Mouse (Mus musculus): ENCODE results near the gene Mex3b. TPM values are rescaled to one million over a fixed set of nuclear protein-coding genes. Genes with fewer than 3 reads are reported as not detected.
A peak's percentile ranks its signal among the peaks of the same experiment; 100 is the strongest.

Mex3b gene
- polyA plus RNA-seq, 1 experiment: 12.5 TPM

DNA sequence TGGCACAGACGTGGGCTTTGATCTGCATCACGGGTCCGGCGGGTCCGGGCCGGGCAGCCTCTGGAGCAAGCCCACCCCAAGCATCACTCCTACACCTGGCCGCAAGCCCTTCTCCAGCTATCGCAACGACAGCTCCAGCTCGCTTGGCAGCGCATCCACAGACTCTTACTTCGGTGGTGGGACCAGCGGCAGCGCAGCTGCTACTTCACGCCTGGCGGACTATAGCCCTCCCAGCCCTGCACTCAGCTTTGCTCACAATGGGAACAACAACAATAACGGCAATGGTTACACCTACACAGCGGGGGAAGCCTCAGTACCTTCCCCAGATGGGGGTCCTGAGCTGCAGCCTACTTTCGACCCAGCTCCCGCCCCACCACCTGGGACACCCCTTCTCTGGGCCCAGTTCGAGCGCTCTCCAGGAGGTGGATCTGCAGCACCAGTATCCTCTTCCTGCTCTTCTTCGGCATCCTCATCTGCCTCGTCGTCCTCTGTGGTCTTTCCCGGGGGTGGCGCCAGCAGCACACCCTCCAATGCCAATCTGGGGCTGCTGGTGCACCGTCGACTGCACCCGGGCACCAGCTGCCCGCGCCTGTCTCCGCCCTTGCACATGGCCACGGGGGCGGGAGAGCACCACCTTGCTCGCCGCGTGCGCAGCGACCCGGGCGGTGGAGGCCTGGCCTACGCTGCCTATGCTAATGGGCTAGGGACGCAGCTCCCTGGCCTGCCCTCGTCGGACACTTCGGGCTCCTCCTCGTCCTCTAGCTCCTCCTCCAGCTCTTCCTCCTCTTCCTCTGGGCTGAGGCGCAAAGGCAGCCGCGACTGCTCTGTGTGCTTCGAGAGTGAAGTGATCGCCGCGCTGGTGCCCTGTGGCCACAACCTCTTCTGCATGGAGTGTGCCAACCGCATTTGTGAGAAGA, 2.4 kb downstream of the Mex3b start:
- H3K79me3 ChIP-seq (ENCODE audit: low read depth): peaks cover 22% of the 10 kb centered on the region
- no peak overlapping the region for H3K4me3 ChIP-seq (ENCODE audit: insufficient read depth, poor library complexity, severe bottlenecking)
- no peak for TF ChIP-seq FOSL1 (IDR thresholded peaks at IDR 0.05; ENCODE audit: insufficient read depth, low read length, poor library complexity, severe bottlenecking)
- H3ac ChIP-seq (ENCODE audit: control insufficient read depth, insufficient read length, low read depth): peak overlapping the region; percentile 66
- H3K36me3 ChIP-seq (ENCODE audit: control insufficient read depth, insufficient read depth): peaks cover 23% of the 10 kb centered on the region
- H3K79me2 ChIP-seq (ENCODE audit: control insufficient read depth, insufficient read depth): peaks cover 34% of the 10 kb centered on the region
- H3K27me3 ChIP-seq (ENCODE audit: control insufficient read depth, insufficient read depth, insufficient read length): no peaks in the 10 kb centered on the region

DNA sequence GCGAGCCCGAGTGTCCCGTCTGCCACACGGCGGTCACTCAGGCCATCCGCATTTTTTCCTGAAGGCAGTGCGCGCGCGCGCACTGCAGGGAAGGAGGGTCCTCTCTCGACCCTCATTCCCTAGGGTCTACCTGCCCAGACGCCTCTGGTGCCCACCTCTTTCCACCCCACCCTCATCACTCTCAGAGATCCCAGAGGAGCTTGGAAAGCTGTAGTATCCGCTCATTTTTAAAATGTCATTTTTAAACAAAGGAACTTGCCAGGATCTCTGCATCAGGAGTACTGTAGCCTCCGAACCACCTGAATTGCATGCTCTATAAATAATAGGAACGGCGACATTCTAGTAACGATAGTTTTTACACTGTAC, 3.0 kb downstream of the Mex3b start:
- Histone ChIP-seq H3K4me3 (ENCODE audit: insufficient read depth, poor library complexity, severe bottlenecking) (no peak overlapping the region), H3ac (ENCODE audit: control insufficient read depth, insufficient read length, low read depth) (no peak overlapping the region), H3K36me3 (ENCODE audit: control insufficient read depth, insufficient read depth) (peaks cover 23% of the 10 kb centered on the region), H3K79me3 (ENCODE audit: low read depth) (peaks cover 22% of the 10 kb centered on the region), H3K79me2 (ENCODE audit: control insufficient read depth, insufficient read depth) (peaks cover 34% of the 10 kb centered on the region), H3K27me3 (ENCODE audit: control insufficient read depth, insufficient read depth, insufficient read length) (no peaks in the 10 kb centered on the region)
- no peak for TF ChIP-seq MYOG (IDR thresholded peaks at IDR 0.05; ENCODE audit: control insufficient read depth, extremely low read depth, insufficient read length)
- no peak for TF ChIP-seq CTCF (IDR thresholded peaks at IDR 0.05; ENCODE audit: control insufficient read depth, insufficient read depth, insufficient read length)
- no peak for TF ChIP-seq USF1 (IDR thresholded peaks at IDR 0.05; ENCODE audit: low read depth)
- TF ChIP-seq MAX (IDR thresholded peaks at IDR 0.05): no peak
- no peak for TF ChIP-seq FOSL1 (IDR thresholded peaks at IDR 0.05; ENCODE audit: insufficient read depth, low read length, poor library complexity, severe bottlenecking)
- no peak for TF ChIP-seq CEBPB (IDR thresholded peaks at IDR 0.05; ENCODE audit: low read depth)
- no peak for TF ChIP-seq MYOD1 (IDR thresholded peaks at IDR 0.05; ENCODE audit: control insufficient read depth, insufficient read length, low read depth)

DNA sequence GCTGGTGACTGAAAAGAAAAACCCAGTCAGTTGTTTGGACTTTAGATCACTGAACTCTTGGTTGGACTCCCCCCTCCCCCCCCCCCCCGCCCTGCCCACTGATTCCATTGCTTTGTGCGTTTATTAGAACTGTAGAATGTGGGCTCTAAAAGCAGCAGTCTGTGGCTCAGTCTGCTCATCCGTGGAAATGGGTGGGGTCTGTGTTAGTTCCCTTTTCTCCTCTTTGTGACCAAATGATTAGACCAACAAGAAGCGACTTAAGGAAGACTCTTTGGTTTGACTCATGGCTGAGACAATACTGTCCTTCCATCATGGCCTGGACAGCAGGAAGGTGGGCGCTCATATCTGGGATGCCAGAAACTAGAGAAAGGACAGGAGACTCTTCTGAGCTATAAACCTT, 9.4 kb downstream of the Mex3b start:
- Histone ChIP-seq H3K36me3 (ENCODE audit: control insufficient read depth, insufficient read depth) (no peaks in the 10 kb centered on the region), H3K79me2 (ENCODE audit: control insufficient read depth, insufficient read depth) (no peaks in the 10 kb centered on the region), H3ac (ENCODE audit: control insufficient read depth, insufficient read length, low read depth) (no peak overlapping the region), H3K4me3 (ENCODE audit: insufficient read depth, poor library complexity, severe bottlenecking) (no peak overlapping the region), H3K79me3 (ENCODE audit: low read depth) (no peaks in the 10 kb centered on the region), H3K27me3 (ENCODE audit: control insufficient read depth, insufficient read depth, insufficient read length) (no peaks in the 10 kb centered on the region)
- TF ChIP-seq MYOG (IDR thresholded peaks at IDR 0.05; ENCODE audit: control insufficient read depth, extremely low read depth, insufficient read length): no peak
- no peak for TF ChIP-seq USF1 (IDR thresholded peaks at IDR 0.05; ENCODE audit: low read depth)
- TF ChIP-seq MAX (IDR thresholded peaks at IDR 0.05): no peak
- no peak for TF ChIP-seq CTCF (IDR thresholded peaks at IDR 0.05; ENCODE audit: control insufficient read depth, insufficient read depth, insufficient read length)

DNA sequence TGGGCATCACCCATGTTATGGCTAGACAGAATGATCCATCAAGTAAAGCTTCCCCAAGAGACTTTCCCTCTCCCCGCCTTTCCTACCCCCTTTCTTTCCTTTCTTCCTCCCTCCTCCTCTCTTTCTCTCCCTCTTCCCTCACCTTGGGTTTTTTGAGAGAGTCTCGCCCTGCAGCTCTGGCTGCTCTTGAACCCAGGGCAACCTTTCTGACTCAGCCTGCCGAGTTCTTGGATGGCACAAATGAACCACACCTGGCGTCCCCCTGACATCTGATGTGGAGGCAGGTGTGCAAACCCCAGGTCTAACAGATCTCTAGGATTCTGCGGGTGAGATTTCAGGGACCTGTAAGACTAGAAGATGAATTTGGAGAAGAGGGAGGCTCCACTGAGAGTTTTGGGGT, 12.9 kb downstream of the Mex3b start:
- Histone ChIP-seq H3K79me3 (ENCODE audit: low read depth) (no peaks in the 10 kb centered on the region), H3K27me3 (ENCODE audit: control insufficient read depth, insufficient read depth, insufficient read length) (no peaks in the 10 kb centered on the region), H3K4me3 (ENCODE audit: insufficient read depth, poor library complexity, severe bottlenecking) (no peak overlapping the region), H3K36me3 (ENCODE audit: control insufficient read depth, insufficient read depth) (no peaks in the 10 kb centered on the region), H3ac (ENCODE audit: control insufficient read depth, insufficient read length, low read depth) (no peak overlapping the region), H3K79me2 (ENCODE audit: control insufficient read depth, insufficient read depth) (no peaks in the 10 kb centered on the region)
- TF ChIP-seq CEBPB (IDR thresholded peaks at IDR 0.05; ENCODE audit: low read depth) (no peak), CTCF (IDR thresholded peaks at IDR 0.05; ENCODE audit: control insufficient read depth, insufficient read depth, insufficient read length) (no peak), MAX (IDR thresholded peaks at IDR 0.05) (no peak), USF1 (IDR thresholded peaks at IDR 0.05; ENCODE audit: low read depth) (no peak), MYOD1 (IDR thresholded peaks at IDR 0.05; ENCODE audit: control insufficient read depth, insufficient read length, low read depth) (no peak), MYOG (IDR thresholded peaks at IDR 0.05; ENCODE audit: control insufficient read depth, extremely low read depth, insufficient read length) (no peak), FOSL1 (IDR thresholded peaks at IDR 0.05; ENCODE audit: insufficient read depth, low read length, poor library complexity, severe bottlenecking) (no peak)

DNA sequence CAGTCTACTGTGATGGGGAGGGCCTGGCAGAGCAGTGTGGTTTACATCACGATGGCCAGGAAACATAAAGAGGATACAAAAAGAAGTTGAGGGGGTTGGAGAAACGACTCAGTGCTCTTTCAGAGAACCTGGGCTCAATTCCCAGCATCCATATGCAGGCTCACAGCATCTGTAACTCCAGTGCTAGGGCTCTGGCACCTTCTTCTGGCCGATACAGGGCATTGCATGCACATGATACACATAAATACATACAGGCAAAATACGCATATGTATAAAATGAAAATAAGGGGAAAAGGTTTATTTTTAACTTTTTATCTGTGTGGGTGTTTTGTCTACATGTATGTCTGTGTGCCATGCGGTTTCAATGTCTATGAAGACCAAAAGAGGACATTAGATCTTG, 13.6 kb downstream of the Mex3b start:
- no peak overlapping the region for H3K4me3 ChIP-seq (ENCODE audit: insufficient read depth, poor library complexity, severe bottlenecking)
- no peak overlapping the region for H3ac ChIP-seq (ENCODE audit: control insufficient read depth, insufficient read length, low read depth)
- no peak for TF ChIP-seq FOSL1 (IDR thresholded peaks at IDR 0.05; ENCODE audit: insufficient read depth, low read length, poor library complexity, severe bottlenecking)
- no peak for TF ChIP-seq MYOG (IDR thresholded peaks at IDR 0.05; ENCODE audit: control insufficient read depth, extremely low read depth, insufficient read length)
- no peak for TF ChIP-seq CTCF (IDR thresholded peaks at IDR 0.05; ENCODE audit: control insufficient read depth, insufficient read depth, insufficient read length)
- no peak for TF ChIP-seq MAX (IDR thresholded peaks at IDR 0.05)
- TF ChIP-seq CEBPB (IDR thresholded peaks at IDR 0.05; ENCODE audit: low read depth): no peak
- TF ChIP-seq MYOD1 (IDR thresholded peaks at IDR 0.05; ENCODE audit: control insufficient read depth, insufficient read length, low read depth): no peak
- H3K27me3 ChIP-seq (ENCODE audit: control insufficient read depth, insufficient read depth, insufficient read length): no peaks in the 10 kb centered on the region
- H3K36me3 ChIP-seq (ENCODE audit: control insufficient read depth, insufficient read depth): no peaks in the 10 kb centered on the region
- no peaks in the 10 kb centered on the region for H3K79me2 ChIP-seq (ENCODE audit: control insufficient read depth, insufficient read depth)
- H3K79me3 ChIP-seq (ENCODE audit: low read depth): no peaks in the 10 kb centered on the region

DNA sequence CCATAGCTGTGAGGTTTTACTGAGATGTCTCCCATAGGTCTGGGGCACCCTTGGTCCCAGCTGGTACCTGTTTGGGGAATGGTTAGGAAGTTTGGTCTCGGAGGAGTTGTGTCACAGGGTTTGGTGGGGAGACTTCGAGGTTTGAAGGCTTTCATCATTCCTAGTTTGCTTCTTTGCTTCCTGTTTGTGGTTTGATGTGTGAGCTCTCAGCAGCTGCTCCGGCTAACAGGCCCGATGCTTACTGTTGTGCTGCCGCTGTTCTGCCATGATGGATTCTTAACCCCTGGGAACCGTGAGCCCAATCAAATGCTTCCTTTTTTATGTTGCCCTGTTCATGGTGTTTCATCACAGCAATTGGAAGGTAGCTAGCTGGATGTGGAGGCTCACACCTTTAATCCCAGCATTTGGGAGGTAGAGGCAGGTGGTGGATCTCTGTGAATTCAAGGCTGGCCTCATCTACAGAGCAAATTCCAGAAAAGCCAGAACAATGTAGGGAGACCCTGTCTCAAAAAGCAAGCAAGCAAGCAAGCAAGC, 23.3 kb downstream of the Mex3b start:
- Histone ChIP-seq H3K36me3 (ENCODE audit: control insufficient read depth, insufficient read depth) (no peaks in the 10 kb centered on the region), H3K79me3 (ENCODE audit: low read depth) (no peaks in the 10 kb centered on the region), H3K4me3 (ENCODE audit: insufficient read depth, poor library complexity, severe bottlenecking) (no peak overlapping the region), H3K79me2 (ENCODE audit: control insufficient read depth, insufficient read depth) (no peaks in the 10 kb centered on the region), H3K27me3 (ENCODE audit: control insufficient read depth, insufficient read depth, insufficient read length) (no peaks in the 10 kb centered on the region), H3ac (ENCODE audit: control insufficient read depth, insufficient read length, low read depth) (no peak overlapping the region)
- no peak for TF ChIP-seq USF1 (IDR thresholded peaks at IDR 0.05; ENCODE audit: low read depth)
- TF ChIP-seq MYOD1 (IDR thresholded peaks at IDR 0.05; ENCODE audit: control insufficient read depth, insufficient read length, low read depth): no peak
- no peak for TF ChIP-seq CTCF (IDR thresholded peaks at IDR 0.05; ENCODE audit: control insufficient read depth, insufficient read depth, insufficient read length)
- TF ChIP-seq CEBPB (IDR thresholded peaks at IDR 0.05; ENCODE audit: low read depth): no peak
- no peak for TF ChIP-seq MYOG (IDR thresholded peaks at IDR 0.05; ENCODE audit: control insufficient read depth, extremely low read depth, insufficient read length)
- no peak for TF ChIP-seq FOSL1 (IDR thresholded peaks at IDR 0.05; ENCODE audit: insufficient read depth, low read length, poor library complexity, severe bottlenecking)
- no peak for TF ChIP-seq MAX (IDR thresholded peaks at IDR 0.05)
